Comparison of ENCODE assay signal across 12 mouse cellular contexts in genomic region chr14:119680052-119680451, GRCm38 (mm10).
"Had no signal": no experiment of that assay in that cellular context is flagged by ENCODE, and none has a peak within 500 bp of the region (broad histone marks: within the 10 kb centered on the region; RNA-seq: fewer than 3 reads in every experiment).

No protein-coding gene starts in this region.

- ATAC-seq: midbrain, embryonic 16.5 days had no signal

- DNase-seq: lung, adult 18-20 months; lung, embryonic 14.5 days; lung, postnatal 10 days; lung, postnatal 4 days; midbrain, embryonic 14.5 days; right cerebral cortex, postnatal 25 days; right cerebral cortex, postnatal 4 days; spleen, adult 18-20 months; thymus, adult 18-20 months; thymus, postnatal 14 days; thymus, postnatal 36 days had no signal
